Mouse (Mus musculus): ENCODE results near the gene Tspan3. TPM values are rescaled to one million over a fixed set of nuclear protein-coding genes. Genes with fewer than 3 reads are reported as not detected.

The Tspan3 gene
- polyA plus RNA-seq, 2 experiments from 2014 or later = 31.0 to 31.4 TPM

- ATAC-seq = no peak
These were observed 10.7 kb downstream of the Tspan3 start for GRCm38 (mm10) chr9:56154572-56154971.

- peak; percentile 36 for ATAC-seq
These were observed 12.7 kb downstream of the Tspan3 start for GRCm38 (mm10) chr9:56152482-56153007.

DNA sequence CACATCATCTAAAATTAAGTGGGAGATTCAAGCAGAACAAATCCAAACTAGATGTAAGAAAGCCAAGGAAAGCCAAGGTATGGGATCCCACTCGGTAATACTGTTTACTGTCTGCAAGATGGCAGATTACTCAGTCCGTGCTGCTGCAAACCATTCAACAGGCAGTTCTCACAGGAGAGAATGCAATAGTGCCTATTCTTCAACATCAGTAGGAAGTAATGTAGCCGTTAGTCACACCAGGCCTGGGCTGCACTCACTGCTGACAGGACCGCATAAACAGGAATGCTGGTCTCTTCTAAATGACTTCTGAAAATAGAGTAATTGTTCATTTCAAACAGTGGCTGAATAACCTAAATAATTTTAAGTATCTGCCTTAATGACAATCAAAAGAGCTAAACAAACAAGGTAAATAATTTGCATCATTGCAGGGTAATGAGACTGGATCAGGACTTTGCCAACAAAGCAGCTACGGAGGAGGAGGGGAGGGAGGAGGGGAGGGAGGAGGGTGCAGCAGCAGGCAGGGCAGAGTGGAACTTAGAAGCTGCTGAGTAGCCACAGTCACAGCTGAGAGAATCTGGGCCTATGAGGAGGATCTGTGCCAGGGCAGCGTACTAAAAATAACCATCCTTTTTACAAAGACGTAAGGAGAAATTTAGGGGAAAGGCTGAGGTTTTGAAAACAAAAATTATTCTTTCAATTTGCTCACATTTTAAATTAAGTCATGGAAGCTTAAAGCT, 13.4 kb downstream of the Tspan3 start:
- ATAC-seq = no peak

DNA sequence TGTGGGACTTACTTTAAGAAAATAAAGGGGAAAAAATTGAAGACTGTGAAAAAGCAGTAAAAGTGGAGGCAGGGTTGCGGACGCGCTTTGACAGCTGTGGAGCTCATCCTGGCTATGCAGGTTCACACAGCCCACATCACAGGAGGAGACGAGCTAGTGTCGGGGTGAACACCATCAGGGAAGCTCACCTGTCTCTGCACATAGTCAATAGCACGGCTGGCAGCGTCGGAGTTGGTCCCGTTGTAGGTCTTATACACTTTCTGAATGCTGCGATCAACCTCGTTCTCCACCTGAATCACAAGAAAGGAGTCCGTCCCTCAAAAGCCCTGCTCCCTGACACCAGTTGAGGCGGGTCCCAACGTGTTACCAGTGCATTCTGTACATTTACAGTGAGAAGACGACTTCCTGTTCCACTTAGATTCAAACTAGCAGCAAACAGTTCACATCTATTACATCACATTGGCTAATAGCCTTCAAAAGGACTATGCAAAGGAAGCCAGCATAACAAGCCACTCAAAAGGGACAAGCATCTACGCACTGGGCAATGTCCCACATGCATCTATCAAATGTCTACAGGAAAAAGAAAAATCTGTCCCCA, 18.9 kb downstream of the Tspan3 start:
- ATAC-seq = peak; percentile 59

- peak; percentile 47 for ATAC-seq
These were observed 20.8 kb downstream of the Tspan3 start for GRCm38 (mm10) chr9:56144366-56145003.

DNA sequence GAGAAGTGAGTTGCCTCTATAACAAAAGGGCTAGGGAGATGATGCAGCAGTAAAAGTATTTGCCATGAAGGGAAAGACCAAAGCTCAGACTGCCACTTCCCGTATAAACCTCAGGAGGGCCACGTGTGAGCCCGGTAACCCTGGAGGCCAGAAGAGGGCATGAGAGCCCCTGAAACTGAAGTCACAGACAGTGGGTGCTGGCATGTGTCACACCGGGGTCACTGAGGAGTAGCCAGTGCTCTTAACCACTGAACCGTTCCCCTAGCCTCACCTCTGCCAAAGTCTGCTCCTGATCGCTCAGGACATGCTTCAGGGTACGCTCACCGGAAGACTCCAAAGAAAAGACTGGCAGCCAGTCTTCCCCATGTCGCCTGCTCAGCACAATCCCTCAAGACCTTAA, 23.5 kb downstream of the Tspan3 start:
- no peak for ATAC-seq

DNA sequence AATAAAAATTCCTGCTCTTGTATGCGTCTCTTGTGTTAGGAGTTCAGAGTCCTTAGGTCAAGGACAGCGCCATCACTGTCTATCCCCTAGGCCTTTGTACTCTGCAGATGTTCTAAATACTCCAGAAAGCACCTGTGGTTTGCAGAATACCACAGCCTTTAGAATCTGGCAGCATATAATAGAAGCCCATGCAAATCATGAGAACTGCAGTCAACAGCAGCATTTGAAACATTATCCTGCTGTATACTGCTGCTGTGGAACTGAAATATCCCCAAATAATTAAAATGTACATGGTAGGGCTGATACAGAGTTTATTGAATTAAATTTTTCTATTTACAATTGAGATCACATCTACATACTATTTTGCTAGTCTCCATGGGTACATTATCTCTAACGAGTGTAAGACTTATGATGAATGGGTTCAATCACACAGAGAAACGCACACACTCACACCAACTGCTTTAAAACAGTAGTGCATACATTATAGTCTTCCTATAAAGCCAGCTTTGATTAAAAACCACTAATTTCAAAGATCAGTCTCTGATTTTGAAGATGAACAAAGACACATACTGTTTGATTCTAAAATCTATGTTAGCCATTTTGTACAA, 29.6 kb downstream of the Tspan3 start:
- ATAC-seq = no peak

DNA sequence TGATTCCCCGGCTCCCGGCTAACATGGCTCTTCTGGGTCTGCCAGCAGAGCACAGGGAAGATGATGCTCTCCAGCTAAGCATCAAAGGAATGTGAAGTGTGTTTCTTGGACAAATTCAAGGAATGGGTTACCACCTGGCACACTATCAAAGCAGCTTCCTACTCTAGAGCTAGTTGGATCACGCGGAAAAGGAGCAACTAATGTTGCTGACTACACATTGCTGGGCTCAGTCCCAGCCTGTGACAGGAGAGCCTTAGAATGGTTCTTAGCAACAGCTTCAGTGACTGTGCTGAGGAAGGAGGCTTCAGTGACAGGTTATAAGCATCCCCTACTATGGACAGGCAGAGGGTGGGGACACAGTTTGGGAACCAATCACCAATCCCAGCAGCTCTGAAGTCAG, 30.7 kb downstream of the Tspan3 start:
- ATAC-seq = no peak

GRCm38 (mm10) chr9:56133970-56134369, 31.3 kb downstream of the Tspan3 start:
- ATAC-seq = no peak

GRCm38 (mm10) chr9:56131813-56132525, 33.3 kb downstream of the Tspan3 start:
- ATAC-seq = no peak

GRCm38 (mm10) chr9:56130536-56130935, 34.7 kb downstream of the Tspan3 start:
- no peak for ATAC-seq

DNA sequence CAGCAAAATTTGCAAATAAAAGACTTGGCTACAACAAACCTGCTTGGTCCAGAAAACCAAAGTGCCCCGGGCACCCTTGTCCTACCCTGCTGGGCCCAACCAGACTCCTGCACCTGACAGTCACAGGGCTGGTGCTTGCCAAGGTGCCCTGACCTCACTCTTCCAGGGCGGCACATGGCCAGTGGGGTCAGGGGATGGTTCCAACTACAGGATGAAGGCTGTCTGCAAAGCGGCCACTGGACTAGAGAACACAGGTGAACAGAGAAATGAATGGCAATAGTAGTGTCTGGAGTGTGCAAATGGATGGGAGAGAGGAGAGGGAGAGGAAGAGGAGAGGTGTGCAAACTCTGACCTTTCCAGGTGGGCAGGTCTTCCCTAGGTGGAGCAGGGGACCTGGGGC, 35.3 kb downstream of the Tspan3 start:
- ATAC-seq = no peak

DNA sequence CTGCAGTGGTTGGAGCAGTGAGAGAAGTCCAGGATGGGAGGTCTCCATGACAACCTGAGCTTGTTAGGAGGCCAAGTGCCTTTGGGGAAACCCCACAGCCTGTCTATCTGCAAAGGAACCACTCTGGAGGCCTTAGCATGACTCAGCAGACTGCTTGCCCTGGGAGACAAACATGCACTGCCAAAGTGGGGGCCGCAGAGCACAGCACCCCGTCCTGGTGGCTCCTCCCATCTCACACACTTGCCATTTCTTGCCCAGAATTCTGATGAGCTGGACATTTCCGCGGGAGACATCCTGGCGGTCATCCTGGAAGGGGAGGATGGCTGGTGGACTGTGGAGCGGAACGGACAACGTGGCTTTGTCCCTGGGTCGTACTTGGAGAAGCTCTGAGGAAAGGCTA, 36.9 kb downstream of the Tspan3 start:
- peak; percentile 13 for ATAC-seq

DNA sequence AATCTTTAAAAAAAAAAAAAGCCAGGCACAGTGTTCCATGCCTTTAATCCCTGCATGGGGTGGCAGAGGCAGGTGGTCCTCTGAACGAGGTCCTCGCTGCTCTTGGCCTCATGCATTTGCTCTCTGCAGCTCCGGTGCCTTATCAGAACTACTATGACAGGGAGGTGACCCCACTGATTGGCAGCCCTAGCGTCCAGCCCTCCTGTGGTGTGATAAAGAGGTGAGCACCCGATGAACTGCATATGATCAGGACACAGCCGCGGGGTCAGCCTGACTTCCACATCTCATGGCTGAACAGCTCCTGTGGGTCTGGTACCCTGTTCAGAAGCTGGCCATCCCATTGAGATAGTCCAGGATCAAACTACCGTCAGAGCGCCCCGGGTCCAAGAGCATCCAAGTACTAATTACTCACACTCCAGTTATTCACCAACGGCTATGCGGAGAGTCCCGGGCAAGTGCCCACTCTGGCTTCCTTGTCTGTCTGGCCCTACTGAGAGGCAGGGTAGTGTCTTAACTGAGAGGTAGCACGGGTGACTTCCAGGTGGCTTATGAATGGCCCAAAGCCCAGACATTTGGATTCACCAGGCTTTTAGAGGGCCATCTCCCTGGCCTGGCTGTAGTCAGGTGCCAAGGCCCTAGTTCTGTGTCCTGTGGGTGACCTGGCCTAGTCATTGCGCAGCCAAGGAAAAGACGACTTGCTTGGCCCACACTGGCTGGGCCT, 38.7 kb downstream of the Tspan3 start:
- ATAC-seq = no peak

DNA sequence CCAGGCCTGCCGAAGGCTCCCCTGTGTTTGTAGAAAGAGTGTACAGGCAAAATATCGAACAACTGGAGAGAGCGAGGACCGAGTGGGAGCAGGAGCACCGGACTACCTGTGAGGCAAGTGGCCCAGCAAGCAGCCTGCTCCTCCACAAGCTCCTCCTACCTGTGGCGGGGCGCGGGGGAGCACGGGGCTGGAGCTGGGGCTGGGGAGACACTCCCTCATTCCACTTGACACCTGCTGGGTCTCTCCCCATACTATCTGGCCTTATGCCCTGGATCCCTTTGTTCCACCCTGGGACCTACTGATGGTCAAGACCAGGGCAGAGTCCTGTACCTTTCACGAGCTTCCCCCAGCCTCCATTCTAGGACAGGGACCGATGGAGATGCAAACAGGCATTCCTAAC, 40.7 kb downstream of the Tspan3 start:
- no peak for ATAC-seq

- no peak for ATAC-seq
These were observed 41.7 kb downstream of the Tspan3 start for GRCm38 (mm10) chr9:56123613-56124012.

DNA sequence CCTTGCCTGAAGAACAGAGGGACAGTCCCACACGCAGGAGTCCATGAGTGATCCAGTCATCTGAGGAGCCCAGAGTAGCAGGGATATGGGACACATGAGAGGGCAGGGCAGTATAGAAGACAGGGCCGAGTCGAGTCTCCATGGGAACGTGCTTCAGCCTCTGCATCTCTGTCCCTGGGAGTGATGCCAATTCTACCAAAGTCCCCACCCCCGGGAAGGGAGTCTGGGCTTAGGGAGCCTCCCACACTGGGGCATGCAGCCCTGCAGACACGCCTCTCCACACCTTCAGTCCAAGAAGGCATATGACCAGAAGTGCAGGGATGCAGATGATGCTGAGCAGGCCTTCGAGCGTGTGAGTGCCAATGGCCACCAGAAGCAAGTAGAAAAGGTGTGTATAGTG, 42.3 kb downstream of the Tspan3 start:
- no peak for ATAC-seq

- ATAC-seq = no peak
These were observed 44.2 kb downstream of the Tspan3 start for GRCm38 (mm10) chr9:56121097-56121496.

GRCm38 (mm10) chr9:56119651-56120050, 45.6 kb downstream of the Tspan3 start:
- no peak for ATAC-seq

DNA sequence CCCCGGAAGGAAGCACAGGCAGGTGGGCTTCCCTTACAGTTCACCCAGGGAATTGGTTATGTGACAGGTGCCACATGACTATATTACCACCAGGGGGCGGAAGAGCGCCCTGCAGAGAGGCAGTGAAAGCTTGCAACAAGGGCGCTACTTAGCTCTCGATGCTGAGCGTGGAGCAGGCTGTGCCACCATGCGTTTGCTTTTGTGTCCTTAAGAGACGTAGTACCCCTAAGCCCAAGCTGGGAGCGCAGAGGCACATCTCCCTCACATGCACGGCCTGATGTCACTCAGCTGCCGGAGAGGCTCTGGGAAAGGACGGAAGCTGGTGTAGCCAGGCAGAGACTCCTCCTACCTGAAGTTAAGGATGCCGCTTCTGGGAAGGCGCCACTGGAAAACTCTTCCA, 46.7 kb downstream of the Tspan3 start:
- ATAC-seq = peak; percentile 53

DNA sequence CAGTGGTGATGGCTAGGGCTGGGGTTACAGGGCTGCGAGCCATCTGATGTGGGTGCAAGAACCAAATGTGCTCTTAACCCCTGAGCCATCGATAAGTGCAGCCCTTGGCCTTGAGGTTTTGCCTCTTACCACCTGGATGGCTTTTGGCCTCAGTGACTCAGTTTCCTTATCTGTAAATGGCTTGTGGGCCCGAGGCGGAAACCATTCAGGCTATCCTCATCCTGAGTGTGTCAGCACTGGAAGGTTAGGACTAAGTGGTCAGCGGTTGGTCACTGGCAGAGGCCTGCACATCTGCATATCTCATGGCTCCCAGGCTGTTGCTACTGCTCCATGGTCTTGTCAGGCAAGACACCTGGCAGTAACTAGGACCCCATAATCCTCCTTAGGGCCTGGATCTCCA, 47.2 kb downstream of the Tspan3 start:
- no peak for ATAC-seq

DNA sequence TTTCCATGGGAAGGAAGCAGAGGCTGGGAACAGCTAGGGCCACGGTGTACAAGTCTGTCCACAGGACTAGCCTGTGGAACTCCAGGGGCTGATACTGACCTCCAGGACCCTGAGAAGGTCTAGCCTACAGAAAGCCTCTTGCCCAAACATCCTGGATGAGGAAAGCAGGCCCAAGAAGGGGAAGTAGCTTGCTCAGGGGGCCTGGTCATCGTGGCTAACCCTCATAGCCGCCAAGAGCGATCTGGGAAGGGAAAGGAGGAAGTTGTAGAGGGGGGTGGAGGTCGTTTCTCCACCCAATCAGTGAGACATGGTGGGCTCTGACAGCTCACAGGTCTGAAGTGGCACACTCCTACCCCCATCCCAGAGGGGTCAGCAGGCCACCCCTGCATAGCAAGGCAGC, 57.1 kb downstream of the Tspan3 start:
- no peak for ATAC-seq
